Mouse (Mus musculus) MEL (cell line): ENCODE data around the gene Fgf13. TPM values are rescaled to one million over a fixed set of nuclear protein-coding genes. Genes with fewer than 3 reads are reported as not detected.

Experiments used
- DNase-seq: peaks from one replicate; pipeline ENCODE4 v3.0.0; 2011; ENCODE audit warnings: low read depth, low spot score
- H3K27ac ChIP-seq: 2 replicates; pipeline ENCODE4 v1.5.1; 2012; ENCODE audit warnings: low read depth, mild to moderate bottlenecking, control low read depth, low read length, moderate library complexity; ENCODE audit not compliant: control insufficient read depth
- H3K27me3 ChIP-seq, 2 experiments: fragments of 150-350 bp in 1 of 2; sonication (generic) in 1 of 2; 2 replicates each; pipeline ENCODE4 v1.6.1; 2012; ENCODE audit warnings: low read length in 2 of 2, mild to moderate bottlenecking in 2 of 2, improper control_type of control experiment in 1 of 2, moderate library complexity in 1 of 2; ENCODE audit not compliant: insufficient read depth in 2 of 2, control insufficient read depth in 1 of 2
- H3K36me3 ChIP-seq, 2 experiments: 2 replicates each; pipeline ENCODE4 v1.6.1; 2012 to 2014; ENCODE audit warnings: low read length in 2 of 2, improper control_type of control experiment in 1 of 2, inconsistent platforms in 1 of 2, mild to moderate bottlenecking in 1 of 2; ENCODE audit not compliant: insufficient read depth in 2 of 2, control insufficient read depth in 1 of 2
- H3K4me1 ChIP-seq, 2 experiments: fragments of 150-350 bp in 1 of 2; sonication (generic) in 1 of 2; 2 replicates each; pipeline ENCODE4 v1.6.1; 2012; ENCODE audit warnings: low read length in 2 of 2, improper control_type of control experiment in 1 of 2, mild to moderate bottlenecking in 1 of 2; ENCODE audit not compliant: insufficient read depth in 2 of 2, control insufficient read depth in 1 of 2
- H3K4me3 ChIP-seq, 2 experiments: fragments of 150-350 bp in 1 of 2; sonication (generic) in 1 of 2; 2 replicates each; pipeline ENCODE4 v1.5.1; 2012; ENCODE audit warnings: low read depth in 2 of 2, low read length in 2 of 2, mild to moderate bottlenecking in 2 of 2, moderate library complexity in 2 of 2, control low read depth in 1 of 2, improper control_type of control experiment in 1 of 2; ENCODE audit not compliant: control insufficient read depth in 1 of 2, insufficient read depth in 1 of 2
- H3K79me2 ChIP-seq: 2 replicates; pipeline ENCODE4 v1.6.1; 2012; ENCODE audit warnings: mild to moderate bottlenecking, low read length, moderate library complexity; ENCODE audit not compliant: control insufficient read depth, poor library complexity, insufficient read depth
- H3K9ac ChIP-seq: 2 replicates; pipeline ENCODE4 v1.6.1; 2012; ENCODE audit warnings: low read depth, mild to moderate bottlenecking, control low read depth, low read length, moderate library complexity; ENCODE audit not compliant: control insufficient read depth, poor library complexity, severe bottlenecking
- H3K9me3 ChIP-seq: fragments of 150-350 bp; sonication (generic); replicated peaks from 2 replicates; pipeline ENCODE4 v1.6.1; 2012; ENCODE audit warnings: mild to moderate bottlenecking, low read length, improper control_type of control experiment, moderate library complexity; ENCODE audit not compliant: insufficient read depth
- BHLHE40 ChIP-seq: IDR thresholded peaks from 2 replicates; pipeline ENCODE4 v1.6.1; 2012; ENCODE audit warnings: low read depth, mild to moderate bottlenecking, inconsistent platforms, low read length, improper control_type of control experiment, borderline replicate concordance
- CTCF ChIP-seq, 3 experiments: IDR thresholded peaks in 2 of 3; conservative IDR thresholded peaks in 1 of 3; 2 replicates each; pipeline ENCODE4 v1.5.1; 2011 to 2012; ENCODE audit warnings: low read length in 3 of 3, low read depth in 2 of 3, mild to moderate bottlenecking in 2 of 3, improper control_type of control experiment in 1 of 3, inconsistent platforms in 1 of 3, mixed read lengths in 1 of 3, moderate library complexity in 1 of 3; ENCODE audit not compliant: control insufficient read depth in 1 of 3, insufficient read depth in 1 of 3, poor library complexity in 1 of 3, severe bottlenecking in 1 of 3
- ETS1 ChIP-seq: IDR thresholded peaks from 2 replicates; pipeline ENCODE4 v1.6.1; 2012; ENCODE audit warnings: low read depth, mild to moderate bottlenecking, inconsistent platforms, low read length, improper control_type of control experiment, moderate library complexity
- GABPA ChIP-seq: IDR thresholded peaks from 2 replicates; pipeline ENCODE4 v1.6.1; 2012; ENCODE audit warnings: low read depth, mild to moderate bottlenecking, inconsistent platforms, low read length, improper control_type of control experiment, moderate library complexity
- GATA1 ChIP-seq: IDR thresholded peaks from 2 replicates; pipeline ENCODE4 v1.6.1; 2011; ENCODE audit warnings: low read depth, low read length, improper control_type of control experiment
- HCFC1 ChIP-seq: IDR thresholded peaks from 2 replicates; pipeline ENCODE4 v1.6.1; 2012; ENCODE audit warnings: low read depth, mild to moderate bottlenecking, inconsistent platforms, low read length, improper control_type of control experiment, moderate library complexity
- JUND ChIP-seq: IDR thresholded peaks from 2 replicates; pipeline ENCODE4 v1.6.1; 2011; ENCODE audit warnings: low read depth, mild to moderate bottlenecking, improper control_type of control experiment, low read length
- MAFK ChIP-seq: IDR thresholded peaks from 2 replicates; pipeline ENCODE4 v1.6.1; 2011; ENCODE audit warnings: low read depth, mild to moderate bottlenecking, low read length, improper control_type of control experiment, borderline replicate concordance
- MAZ ChIP-seq: IDR thresholded peaks from 2 replicates; pipeline ENCODE4 v1.6.1; 2012; ENCODE audit warnings: low read depth, mild to moderate bottlenecking, inconsistent platforms, low read length, improper control_type of control experiment
- MEF2A ChIP-seq: IDR thresholded peaks from 2 replicates; pipeline ENCODE4 v1.6.1; 2014; ENCODE audit warnings: low read depth, mild to moderate bottlenecking, inconsistent platforms, low read length, improper control_type of control experiment; ENCODE audit not compliant: poor library complexity, insufficient replicate concordance, severe bottlenecking; ENCODE audit errors: extremely low read depth
- MXI1 ChIP-seq: IDR thresholded peaks from 2 replicates; pipeline ENCODE4 v1.6.1; 2011; ENCODE audit warnings: mild to moderate bottlenecking, low read depth, low read length, improper control_type of control experiment
- MYB ChIP-seq: IDR thresholded peaks from 2 replicates; pipeline ENCODE4 v1.6.1; 2011; ENCODE audit warnings: mild to moderate bottlenecking, low read depth, low read length, improper control_type of control experiment
- POLR2AphosphoS2 ChIP-seq: IDR thresholded peaks from 2 replicates; pipeline ENCODE4 v1.6.1; 2011; ENCODE audit warnings: low read length, improper control_type of control experiment
- TCF12 ChIP-seq: IDR thresholded peaks from 2 replicates; pipeline ENCODE4 v1.6.1; 2014; ENCODE audit warnings: low read depth, mild to moderate bottlenecking, inconsistent platforms, low read length, improper control_type of control experiment, moderate library complexity
- UBTF ChIP-seq: IDR thresholded peaks from 2 replicates; pipeline ENCODE4 v1.6.1; 2012; ENCODE audit warnings: low read depth, mild to moderate bottlenecking, inconsistent platforms, low read length, improper control_type of control experiment, moderate library complexity, borderline replicate concordance; ENCODE audit not compliant: insufficient read depth
- USF1 ChIP-seq: IDR thresholded peaks from 2 replicates; pipeline ENCODE4 v1.6.1; 2014; ENCODE audit warnings: low read depth, mild to moderate bottlenecking, inconsistent platforms, low read length, improper control_type of control experiment, moderate library complexity
- polyA plus RNA-seq, 2 experiments: library from polyadenylated mRNA; stranded (reverse) in 1 of 2; unstranded in 1 of 2; fragments of >175 nt in 1 of 2; fragments of >200 nt in 1 of 2; gene quantifications; 2 replicates each; pipeline versions ENCODE4 v1.2.1 to v1.2.4; 2012; ENCODE audit warnings: low replicate concordance in 2 of 2, low read depth in 1 of 2; ENCODE audit not compliant: insufficient read length in 2 of 2, insufficient read depth in 1 of 2, missing spikeins in 1 of 2
- total RNA-seq: library from RNA; depleted of rRNA; stranded (reverse); fragments of 300-350 nt; gene quantifications from 2 replicates; pipeline ENCODE4 v1.2.3, GENCODE M21; 2012

The Fgf13 gene
- total and polyA plus RNA-seq, 3 experiments, result not detected

DNA sequence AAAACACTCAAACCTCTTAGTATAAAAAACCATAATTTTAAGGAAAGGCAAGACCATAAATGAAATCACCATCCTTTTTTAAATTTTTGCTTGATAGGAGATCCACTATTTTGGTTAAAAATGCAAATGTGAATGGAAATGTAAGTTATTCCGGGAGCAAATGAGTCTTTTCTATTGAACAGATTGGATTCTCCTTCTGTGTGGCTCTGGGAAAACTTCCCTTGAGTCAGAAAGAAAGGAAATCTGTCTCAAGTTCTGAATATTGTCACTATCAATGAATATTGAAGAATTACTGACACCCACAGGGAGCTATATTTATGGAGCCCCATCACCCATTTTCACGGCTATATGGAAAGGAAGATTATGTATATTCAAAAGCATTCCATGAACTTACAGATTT is 401.1 kb downstream of the Fgf13 start:
- no peak for DNase-seq
- H3K4me3 ChIP-seq, result no peak overlapping the region
- TF ChIP-seq BHLHE40, result no peak
- TF ChIP-seq TCF12, result no peak
- TF ChIP-seq MEF2A, result no peak
- no peaks in the 10 kb centered on the region for H3K36me3 ChIP-seq
- no peaks in the 10 kb centered on the region for H3K9me3 ChIP-seq
- H3K79me2 ChIP-seq, result no peaks in the 10 kb centered on the region
- H3K9ac ChIP-seq, result no peak overlapping the region
- no peak overlapping the region for H3K27ac ChIP-seq
- no peaks in the 10 kb centered on the region for H3K27me3 ChIP-seq
- H3K4me1 ChIP-seq, result no peaks in the 10 kb centered on the region

DNA sequence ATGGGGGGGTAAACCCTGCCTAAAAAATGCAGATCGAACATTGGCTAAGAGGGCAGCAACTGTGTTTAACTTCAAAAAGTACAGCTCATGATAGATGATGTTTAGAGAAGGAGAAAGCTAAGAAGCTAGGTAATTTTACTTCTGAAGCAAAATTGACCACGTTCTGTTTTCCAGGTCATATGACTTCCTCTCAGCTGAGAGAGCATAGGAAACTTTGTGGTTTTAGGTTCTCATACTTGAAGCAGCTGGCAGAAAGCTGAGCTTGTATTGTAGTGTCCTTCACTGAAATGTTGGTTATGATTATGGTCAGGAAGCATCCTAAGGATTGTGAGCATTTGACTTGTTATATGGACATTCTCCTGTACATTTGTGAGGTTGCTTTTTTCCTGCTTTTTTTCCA is 425.9 kb downstream of the Fgf13 start:
- DNase-seq, result no peak
- no peaks in the 10 kb centered on the region for H3K79me2 ChIP-seq
- TF ChIP-seq ETS1, result peak; percentile 56
- TF ChIP-seq USF1, result peak; percentile 42; the same call in 1 of the 2 replicates
- TF ChIP-seq MAZ, result no peak
- no peak overlapping the region for H3K9ac ChIP-seq
- H3K36me3 ChIP-seq, result no peaks in the 10 kb centered on the region
- no peak overlapping the region for H3K4me3 ChIP-seq
- no peak overlapping the region for H3K27ac ChIP-seq
- H3K27me3 ChIP-seq, result no peaks in the 10 kb centered on the region
- no peaks in the 10 kb centered on the region; a peak in 1 of 4 replicates for H3K4me1 ChIP-seq
- no peaks in the 10 kb centered on the region for H3K9me3 ChIP-seq

DNA sequence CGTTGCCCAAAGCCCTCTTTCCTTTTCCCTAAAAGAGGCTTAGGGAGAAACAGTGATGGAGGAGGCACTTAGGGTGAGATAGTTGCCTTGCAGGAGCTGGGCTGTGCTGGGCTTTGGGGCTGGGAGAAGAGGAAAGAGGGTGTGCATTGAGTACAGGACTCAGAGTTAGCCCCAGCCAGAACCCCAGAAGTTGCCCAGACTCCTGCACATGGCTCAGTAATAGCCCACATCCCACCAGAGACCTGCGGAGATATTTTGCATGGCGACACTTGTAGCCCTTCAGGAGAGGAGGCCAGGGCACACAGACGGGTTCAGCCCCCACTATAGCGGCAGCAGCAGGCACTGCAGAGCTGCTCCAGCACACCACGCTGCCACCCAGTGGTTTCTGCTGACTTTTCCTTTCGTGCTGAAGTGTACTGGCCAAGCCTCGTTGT is 432.9 kb downstream of the Fgf13 start:
- Histone ChIP-seq H3K27me3 (no peaks in the 10 kb centered on the region), H3K9me3 (no peaks in the 10 kb centered on the region), H3K79me2 (no peaks in the 10 kb centered on the region), H3K36me3 (no peaks in the 10 kb centered on the region), H3K9ac (no peak overlapping the region), H3K4me1 (no peaks in the 10 kb centered on the region), H3K4me3 (no peak overlapping the region), H3K27ac (no peak overlapping the region)
- no peak for TF ChIP-seq POLR2AphosphoS2
- TF ChIP-seq CTCF (IDR thresholded peaks at IDR 0.05 in 2 of 3, conservative IDR thresholded peaks at IDR 0.05 in 1 of 3; ENCODE audit: control insufficient read depth in 1 of 3, insufficient read depth in 1 of 3, low read depth in 2 of 3, low read length in 3 of 3, poor library complexity in 1 of 3, severe bottlenecking in 1 of 3), result 0 out of 6 replicates have a peak, but pooled peaks of 1 of the 3 experiments have one; percentile 10
- no peak for DNase-seq

DNA sequence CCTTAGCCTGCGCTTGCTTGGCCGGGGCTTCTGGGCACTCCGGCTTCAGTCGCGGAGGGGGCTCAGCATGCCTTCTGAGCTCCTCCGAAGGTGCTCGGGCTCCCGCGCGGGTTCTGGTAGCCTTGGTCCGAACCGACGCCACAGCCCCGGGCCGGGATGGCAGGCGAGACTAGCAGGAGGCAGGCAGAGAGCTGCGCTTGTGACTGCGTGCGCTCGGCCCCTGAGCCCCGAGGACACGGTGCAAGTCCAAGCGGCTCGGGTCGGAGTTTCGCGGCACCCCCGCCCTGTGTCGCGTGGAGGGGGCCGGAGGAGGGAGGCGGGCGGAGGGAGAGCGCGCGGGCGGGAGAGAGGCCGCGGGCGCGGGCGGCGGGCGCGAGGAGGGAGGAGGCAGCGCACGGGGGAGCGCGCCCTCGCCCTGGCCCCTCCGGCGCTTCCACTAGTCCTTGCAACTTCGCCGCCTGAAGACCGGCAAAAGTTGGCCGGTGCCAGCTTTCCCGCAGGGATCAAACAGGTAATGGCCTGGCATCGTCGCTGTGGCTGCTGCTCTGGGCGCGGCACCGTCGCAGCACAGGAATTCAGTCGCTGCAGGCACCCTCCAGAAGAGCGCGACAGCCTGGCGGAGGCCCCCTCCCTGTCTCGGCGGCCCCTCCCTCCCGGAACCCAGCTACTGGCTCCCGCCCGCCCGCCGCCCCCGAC is 433.6 kb downstream of the Fgf13 start:
- no peaks in the 10 kb centered on the region for H3K79me2 ChIP-seq
- DNase-seq, result no peak
- H3K9ac ChIP-seq, result no peak overlapping the region
- H3K27me3 ChIP-seq, result no peaks in the 10 kb centered on the region
- no peak overlapping the region for H3K27ac ChIP-seq
- H3K4me3 ChIP-seq, result no peak overlapping the region
- no peaks in the 10 kb centered on the region for H3K36me3 ChIP-seq
- TF ChIP-seq GABPA (no peak), MXI1 (no peak), HCFC1 (no peak), UBTF (no peak), GATA1 (no peak), MYB (no peak), USF1 (no peak), MAFK (no peak), ETS1 (no peak), JUND (no peak)
- no peaks in the 10 kb centered on the region for H3K9me3 ChIP-seq
- no peaks in the 10 kb centered on the region for H3K4me1 ChIP-seq
